Mouse (Mus musculus): Measurements from ENCODE around the gene Gm4450.
"Not testable (repeated sequence)": the region's sequence is repeated elsewhere in the genome, so short reads cannot be mapped to it uniquely, and the experiment has no call there.

DNA sequence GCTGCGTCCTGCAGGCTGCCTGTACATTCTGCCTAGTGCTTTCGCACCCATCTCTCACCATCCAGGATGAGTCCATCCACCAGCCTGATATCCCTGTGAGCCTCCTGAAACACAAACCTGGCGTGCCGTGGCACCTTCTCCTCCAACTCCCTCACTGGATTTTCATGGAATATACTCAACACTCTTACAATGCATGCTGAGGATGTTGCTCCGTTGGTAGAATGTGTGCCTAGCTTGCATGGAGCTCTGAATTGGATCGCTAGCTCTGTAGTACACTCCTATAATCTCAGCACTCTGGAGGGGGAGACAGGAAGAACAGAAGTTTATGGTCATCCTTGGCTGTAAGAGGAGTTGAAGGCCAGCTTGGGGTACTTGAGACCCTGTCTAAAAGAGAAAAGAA is 51.0 kb downstream of the Gm4450 start:
- not testable (repeated sequence) for TF ChIP-seq CTCF (IDR thresholded peaks at IDR 0.05; ENCODE audit: borderline replicate concordance, control insufficient read depth, extremely low read depth, insufficient read depth, low read length, poor library complexity); POLR2A (IDR thresholded peaks at IDR 0.05; ENCODE audit: control insufficient read depth, extremely low read depth, insufficient read depth, low read length, poor library complexity)

All from thymus, adult 2 months (tissue).